Mouse (Mus musculus) E14TG2a.4 (cell line): Measurements from ENCODE around the gene Vwa3b.
A peak's percentile ranks its signal among the peaks of the same experiment; 100 is the strongest.

Experiments used
- H3K27me3 ChIP-seq: 2 replicates; pipeline ENCODE4 v1.6.1; 2014; ENCODE audit warnings: low read length, control low read depth; ENCODE audit not compliant: insufficient read depth
- H3K36me3 ChIP-seq: 2 replicates; pipeline ENCODE4 v1.6.1; 2014; ENCODE audit warnings: low read length, control low read depth; ENCODE audit not compliant: insufficient read depth
- H3K4me1 ChIP-seq: replicated peaks from 2 replicates; pipeline ENCODE4 v1.6.1; 2014; ENCODE audit warnings: low read depth, low read length, control low read depth
- H3K4me3 ChIP-seq: replicated peaks from 2 replicates; pipeline ENCODE4 v1.5.1; 2014; ENCODE audit warnings: mild to moderate bottlenecking, low read length
- H3K9me3 ChIP-seq: 2 replicates; pipeline ENCODE4 v1.6.1; 2014; ENCODE audit warnings: low read length, control low read depth
- CTCF ChIP-seq: conservative IDR thresholded peaks from 2 replicates; pipeline ENCODE4 v1.5.1; 2014; ENCODE audit warnings: low read length
- NANOG ChIP-seq: IDR thresholded peaks from 2 replicates; pipeline ENCODE4 v1.6.1; 2014; ENCODE audit warnings: borderline replicate concordance, low read length, mixed read lengths
- POU5F1 ChIP-seq: IDR thresholded peaks from 2 replicates; pipeline ENCODE4 v1.6.1; 2014; ENCODE audit warnings: low read length, borderline replicate concordance

Vwa3b gene

GRCm38 (mm10) chr1:37013687-37014086, 12.7 kb upstream of the Vwa3b start:
- Histone ChIP-seq H3K4me3 (no peak overlapping the region), H3K36me3 (no peaks in the 10 kb centered on the region), H3K4me1 (peaks cover 32% of the 10 kb centered on the region), H3K27me3 (no peaks in the 10 kb centered on the region), H3K9me3 (no peaks in the 10 kb centered on the region)
- TF ChIP-seq POU5F1 (no peak), CTCF (no peak)

- TF ChIP-seq NANOG (no peak), POU5F1 (no peak), CTCF (no peak)
- H3K36me3 ChIP-seq, result no peaks in the 10 kb centered on the region
- no peaks in the 10 kb centered on the region for H3K27me3 ChIP-seq
- no peak overlapping the region for H3K4me3 ChIP-seq
- no peaks in the 10 kb centered on the region for H3K9me3 ChIP-seq
- peaks cover 11% of the 10 kb centered on the region for H3K4me1 ChIP-seq
These were observed 7.4 kb upstream of the Vwa3b start for GRCm38 (mm10) chr1:37019017-37019416.

- peaks cover 13% of the 10 kb centered on the region for H3K4me1 ChIP-seq
- H3K27me3 ChIP-seq, result no peaks in the 10 kb centered on the region
- no peak for TF ChIP-seq CTCF
- TF ChIP-seq POU5F1, result no peak
- H3K9me3 ChIP-seq, result no peaks in the 10 kb centered on the region
- H3K4me3 ChIP-seq, result no peak overlapping the region
- no peaks in the 10 kb centered on the region for H3K36me3 ChIP-seq
These were observed 3.7 kb upstream of the Vwa3b start for GRCm38 (mm10) chr1:37022704-37023103.

- H3K36me3 ChIP-seq, result no peaks in the 10 kb centered on the region
- H3K27me3 ChIP-seq, result peaks cover 11% of the 10 kb centered on the region
- H3K4me3 ChIP-seq, result no peak overlapping the region
- peaks cover 22% of the 10 kb centered on the region for H3K4me1 ChIP-seq
- H3K9me3 ChIP-seq, result no peaks in the 10 kb centered on the region
- TF ChIP-seq CTCF (no peak), NANOG (no peak), POU5F1 (no peak)
These were observed 1.7 kb upstream of the Vwa3b start for GRCm38 (mm10) chr1:37024736-37025135.

GRCm38 (mm10) chr1:37025376-37025775, 1.0 kb upstream of the Vwa3b start:
- Histone ChIP-seq H3K36me3 (no peaks in the 10 kb centered on the region), H3K27me3 (peaks cover 13% of the 10 kb centered on the region), H3K4me3 (no peak overlapping the region), H3K9me3 (no peaks in the 10 kb centered on the region), H3K4me1 (peaks cover 27% of the 10 kb centered on the region)
- TF ChIP-seq NANOG, result no peak
- no peak for TF ChIP-seq POU5F1
- no peak for TF ChIP-seq CTCF

- TF ChIP-seq CTCF (no peak), POU5F1 (no peak)
- no peaks in the 10 kb centered on the region for H3K9me3 ChIP-seq
- peaks cover 14% of the 10 kb centered on the region for H3K27me3 ChIP-seq
- H3K36me3 ChIP-seq, result no peaks in the 10 kb centered on the region
- H3K4me3 ChIP-seq, result no peak overlapping the region
- peaks cover 36% of the 10 kb centered on the region for H3K4me1 ChIP-seq
These were observed 470 bp downstream of the Vwa3b start for GRCm38 (mm10) chr1:37026866-37027265.

- TF ChIP-seq NANOG (no peak), POU5F1 (no peak), CTCF (no peak)
- peak overlapping the region; percentile 70 for H3K4me3 ChIP-seq
- peaks cover 36% of the 10 kb centered on the region for H3K4me1 ChIP-seq
- no peaks in the 10 kb centered on the region for H3K36me3 ChIP-seq
- no peaks in the 10 kb centered on the region for H3K9me3 ChIP-seq
- peaks cover 14% of the 10 kb centered on the region for H3K27me3 ChIP-seq
These were observed 2.2 kb downstream of the Vwa3b start for GRCm38 (mm10) chr1:37028439-37029153.

- Histone ChIP-seq H3K36me3 (no peaks in the 10 kb centered on the region), H3K27me3 (peaks cover 14% of the 10 kb centered on the region), H3K9me3 (no peaks in the 10 kb centered on the region), H3K4me1 (peaks cover 36% of the 10 kb centered on the region), H3K4me3 (peak overlapping the region; percentile 70)
- no peak for TF ChIP-seq POU5F1
- no peak for TF ChIP-seq CTCF
- no peak for TF ChIP-seq NANOG
These were observed 2.9 kb downstream of the Vwa3b start for GRCm38 (mm10) chr1:37029154-37029907.

- H3K9me3 ChIP-seq, result no peaks in the 10 kb centered on the region
- TF ChIP-seq NANOG, result no peak
- no peak for TF ChIP-seq POU5F1
- no peak for TF ChIP-seq CTCF
- no peak overlapping the region for H3K4me3 ChIP-seq
- peaks cover 36% of the 10 kb centered on the region for H3K4me1 ChIP-seq
- H3K27me3 ChIP-seq, result peaks cover 14% of the 10 kb centered on the region
- H3K36me3 ChIP-seq, result no peaks in the 10 kb centered on the region
These were observed 3.5 kb downstream of the Vwa3b start for GRCm38 (mm10) chr1:37029942-37030341.
